ENCODE assay signal across 8 mouse cellular contexts in genomic region chrX:135009471-135009815, GRCm38 (mm10). TPM values are rescaled to one million over a fixed set of nuclear protein-coding genes. Genes with fewer than 3 reads are reported as not detected.
A peak's percentile ranks its signal among the peaks of the same experiment; 100 is the strongest.
DNase-seq lines count a peak whose midpoint lies in the region; ATAC-seq and TF ChIP-seq lines count a peak whose summit lies in the region.
"Had no signal": no experiment of that assay in that cellular context is flagged by ENCODE, and none has a peak within 500 bp of the region (broad histone marks: within the 10 kb centered on the region; RNA-seq: fewer than 3 reads in every experiment).

No protein-coding gene starts in this region.

- 28% methylated on average over 6 of the region's 6 CpGs for WGBS in lung, postnatal 0 days
- 38% methylated on average over 6 of the region's 6 CpGs for WGBS in forebrain, embryonic 12.5 days
- 34% methylated on average over 6 of the region's 6 CpGs for WGBS in limb, embryonic 13.5 days
- 37% methylated on average over 6 of the region's 6 CpGs for WGBS in stomach, embryonic 14.5 days

- H3K4me3 ChIP-seq in lung, postnatal 0 days (ENCODE audit: low read depth, low read length): peak overlapping the region; percentile 62
- peak overlapping the region; percentile 58 for H3K4me3 ChIP-seq in forebrain, embryonic 12.5 days (replicated peaks)
- peak overlapping the region; percentile 58 for H3K4me3 ChIP-seq in limb, embryonic 13.5 days
- peak overlapping the region; percentile 50 for H3K4me3 ChIP-seq in stomach, embryonic 14.5 days (ENCODE audit: low read depth, low read length)

- TF ChIP-seq CTCF in lung, postnatal 0 days (IDR thresholded peaks at IDR 0.05): no peak

- no peak overlapping the region for H3K9ac ChIP-seq in lung, postnatal 0 days (replicated peaks; ENCODE audit: low read depth)
- no peak overlapping the region for H3K9ac ChIP-seq in forebrain, embryonic 12.5 days
- no peak overlapping the region for H3K9ac ChIP-seq in limb, embryonic 13.5 days
- H3K9ac ChIP-seq in stomach, embryonic 14.5 days (replicated peaks; ENCODE audit: low read depth, low read length): no peak overlapping the region

- ATAC-seq in lung, postnatal 0 days: no peak; the same call in 1 of the 2 replicates
- ATAC-seq in forebrain, embryonic 12.5 days (ENCODE audit: low FRiP score): peak; percentile 55; the same call in 1 of the 2 replicates
- no peak for ATAC-seq in limb, embryonic 13.5 days (ENCODE audit: low FRiP score, low read depth)
- ATAC-seq in stomach, embryonic 14.5 days (ENCODE audit: insufficient number of reproducible peaks, insufficient read depth, low FRiP score, low read depth): 0 out of 2 replicates have a peak, but pooled peaks have one; percentile 20

- no peak for DNase-seq in lung, postnatal 0 days (ENCODE audit: low spot score)
- no peak for DNase-seq in lung, postnatal 14 days
- DNase-seq in right cerebral cortex, postnatal 36 days (ENCODE audit: low spot score in 2 of 2): no peak
- DNase-seq in left cerebral cortex, adult 18-20 months (ENCODE audit: low spot score in 2 of 2): no peak

- no peaks in the 10 kb centered on the region for H3K9me3 ChIP-seq in lung, postnatal 0 days (ENCODE audit: low read length)
- H3K9me3 ChIP-seq in forebrain, embryonic 12.5 days: no peaks in the 10 kb centered on the region
- no peaks in the 10 kb centered on the region for H3K9me3 ChIP-seq in limb, embryonic 13.5 days
- no peaks in the 10 kb centered on the region for H3K9me3 ChIP-seq in stomach, embryonic 14.5 days (ENCODE audit: control insufficient read depth, low read depth, low read length)

- H3K4me1 ChIP-seq in lung, postnatal 0 days (ENCODE audit: insufficient read depth, low read depth, low read length): no peaks in the 10 kb centered on the region
- H3K4me1 ChIP-seq in forebrain, embryonic 12.5 days: no peaks in the 10 kb centered on the region
- H3K4me1 ChIP-seq in limb, embryonic 13.5 days: no peaks in the 10 kb centered on the region
- H3K4me1 ChIP-seq in stomach, embryonic 14.5 days (ENCODE audit: control insufficient read depth, insufficient read depth, low read length): no peaks in the 10 kb centered on the region

- peak overlapping the region; percentile 38 for H3K4me2 ChIP-seq in lung, postnatal 0 days (replicated peaks; ENCODE audit: low read depth, low read length)
- H3K4me2 ChIP-seq in forebrain, embryonic 12.5 days: peak overlapping the region; percentile 47
- H3K4me2 ChIP-seq in limb, embryonic 13.5 days (replicated peaks): peak overlapping the region; percentile 56
- H3K4me2 ChIP-seq in stomach, embryonic 14.5 days (replicated peaks; ENCODE audit: low read depth, low read length): peak overlapping the region; percentile 30; the same call in 1 of the 2 replicates

- no peaks in the 10 kb centered on the region for H3K27me3 ChIP-seq in lung, postnatal 0 days (replicated peaks; ENCODE audit: insufficient read depth, low read length)
- peaks cover 9% of the 10 kb centered on the region for H3K27me3 ChIP-seq in forebrain, embryonic 12.5 days
- H3K27me3 ChIP-seq in limb, embryonic 13.5 days: peaks cover 28% of the 10 kb centered on the region; the same call in 1 of the 2 replicates
- H3K27me3 ChIP-seq in stomach, embryonic 14.5 days (ENCODE audit: control insufficient read depth, insufficient read depth, low read length): no peaks in the 10 kb centered on the region

- TF ChIP-seq EP300 in lung, postnatal 0 days (IDR thresholded peaks at IDR 0.05): no peak

- no peaks in the 10 kb centered on the region for H3K36me3 ChIP-seq in lung, postnatal 0 days (ENCODE audit: insufficient read depth, low read length)
- H3K36me3 ChIP-seq in forebrain, embryonic 12.5 days (replicated peaks): no peaks in the 10 kb centered on the region
- H3K36me3 ChIP-seq in limb, embryonic 13.5 days: no peaks in the 10 kb centered on the region
- no peaks in the 10 kb centered on the region for H3K36me3 ChIP-seq in stomach, embryonic 14.5 days (ENCODE audit: control insufficient read depth, insufficient read depth, low read length)

- H3K27ac ChIP-seq in lung, postnatal 0 days (ENCODE audit: low read length): no peak overlapping the region
- H3K27ac ChIP-seq in forebrain, embryonic 12.5 days: peak overlapping the region; percentile 95
- no peak overlapping the region for H3K27ac ChIP-seq in limb, embryonic 13.5 days
- peak overlapping the region; percentile 21; the same call in 1 of the 2 replicates for H3K27ac ChIP-seq in stomach, embryonic 14.5 days (ENCODE audit: low read length)

RNA-seq across cellular contexts. Expression of gene Zmat1, which starts 0.4 kb away (rescaled TPM):
- polyA plus RNA-seq in lung, postnatal 0 days (2015; fragmentation: Nextera tagmentation; extraction: Ambion mirVana): 3.9 and 4.7 TPM in 2 replicates
- 6.3 and 6.7 TPM in 2 replicates for polyA plus RNA-seq in forebrain, embryonic 12.5 days (2016; fragmentation: Nextera tagmentation; extraction: Ambion mirVana)
- polyA plus RNA-seq in limb, embryonic 13.5 days (2015; fragmentation: Nextera tagmentation; extraction: Ambion mirVana): 6.4 and 7.0 TPM in 2 replicates
- polyA plus RNA-seq in stomach, embryonic 14.5 days (2014; fragmentation: Nextera tagmentation; extraction: Ambion mirVana): 6.6 and 8.1 TPM in 2 replicates
- total RNA-seq in left cerebral cortex, adult 18-20 months (2021): 10 to 100 TPM; 10.3 to 12.5 TPM

RNA-seq across cellular contexts. Expression of gene Nxf2, which starts 44.9 kb away (rescaled TPM):
- 0.27 and 0.31 TPM in 2 replicates for polyA plus RNA-seq in lung, postnatal 0 days (2015; fragmentation: Nextera tagmentation; extraction: Ambion mirVana)
- polyA plus RNA-seq in forebrain, embryonic 12.5 days (2016; fragmentation: Nextera tagmentation; extraction: Ambion mirVana): 0.28 and 0.62 TPM in 2 replicates
- 0.83 and 1.3 TPM in 2 replicates for polyA plus RNA-seq in limb, embryonic 13.5 days (2015; fragmentation: Nextera tagmentation; extraction: Ambion mirVana)
- 0.78 and 0.81 TPM in 2 replicates for polyA plus RNA-seq in stomach, embryonic 14.5 days (2014; fragmentation: Nextera tagmentation; extraction: Ambion mirVana)
- total RNA-seq in left cerebral cortex, adult 18-20 months (2021): not detected
- total RNA-seq: layer of hippocampus, postnatal 36 days had no signal

Comparison
In these comparisons a context has a peak if more than half of its experiments do, and no peak if none do; other contexts are left out.
1. ATAC-seq: peak in forebrain, embryonic 12.5 days (single experiment) and stomach, embryonic 14.5 days (single experiment); none in lung, postnatal 0 days (single experiment) and limb, embryonic 13.5 days (single experiment).
2. H3K27ac ChIP-seq: peak in forebrain, embryonic 12.5 days (single experiment) and stomach, embryonic 14.5 days (single experiment); none in lung, postnatal 0 days (single experiment) and limb, embryonic 13.5 days (single experiment).
3. Peak in every context shown above with its lines, with median percentiles within 50 percentile points of each other: H3K4me2 ChIP-seq and H3K4me3 ChIP-seq.